Mouse (Mus musculus): ENCODE measurements around the gene Necab2.

Gene Necab2

DNA sequence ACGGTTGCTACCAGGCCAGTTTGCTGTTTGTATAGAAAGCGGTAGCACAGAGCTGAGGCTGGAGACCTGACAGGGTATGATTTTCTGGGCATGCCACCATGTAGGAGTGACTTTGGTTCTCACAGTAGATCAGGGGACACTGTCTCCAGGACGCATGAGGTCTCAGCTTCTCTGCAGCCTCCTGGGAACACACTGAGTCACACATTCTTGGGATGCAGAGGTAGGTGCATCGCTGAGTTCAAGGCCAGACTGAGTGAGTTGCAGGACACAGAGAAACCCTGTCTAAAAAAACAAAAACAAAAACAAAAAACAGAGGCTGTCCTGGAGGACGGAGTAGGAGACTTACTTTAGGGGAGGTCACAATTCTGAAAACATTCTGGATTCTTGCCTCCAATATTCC lies 6.4 kb downstream of the Necab2 start:
- DNase-seq (ENCODE audit: low spot score in 2 of 2): no peak

DNA sequence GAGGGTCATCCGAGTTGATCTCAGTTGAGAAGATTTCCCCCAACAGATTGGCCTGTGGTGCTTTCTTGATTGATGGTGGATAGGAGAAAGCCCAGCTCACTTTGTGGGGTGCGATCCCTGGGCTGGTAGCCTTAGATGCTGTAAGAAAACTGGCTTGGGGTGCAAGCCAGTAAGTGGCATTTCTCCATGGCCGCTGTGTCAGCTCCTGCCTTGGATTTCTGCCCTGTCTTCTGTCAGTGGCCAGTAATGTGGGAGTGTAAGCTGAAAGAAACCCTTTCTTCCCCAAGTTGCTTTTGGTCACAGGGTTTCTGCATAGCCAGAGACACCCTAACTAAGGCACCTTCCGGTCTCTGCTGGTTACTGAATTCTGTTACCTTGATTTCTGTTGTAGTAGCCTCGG lies 9.5 kb downstream of the Necab2 start:
- DNase-seq (ENCODE audit: low spot score in 2 of 2): no peak

DNA sequence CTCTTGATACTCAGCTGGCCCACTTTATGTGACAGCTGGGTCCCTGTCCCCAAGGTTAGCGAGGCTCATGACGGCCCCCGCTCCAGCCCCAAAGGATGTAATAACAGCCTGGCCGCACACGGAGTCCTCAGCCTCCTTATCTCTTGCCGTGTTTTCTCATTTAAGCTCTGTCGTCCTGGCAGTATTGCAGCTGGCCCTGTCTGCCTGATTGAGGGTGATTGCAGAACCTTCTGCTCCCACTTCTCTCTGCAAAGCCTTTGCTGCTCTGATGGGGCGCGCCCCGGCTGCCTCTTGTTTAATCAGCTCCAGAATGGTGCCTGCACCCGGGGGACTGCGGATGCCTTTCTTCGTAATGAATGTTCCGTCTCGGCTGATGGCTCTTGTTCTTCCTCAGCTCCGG lies 13.2 kb downstream of the Necab2 start:
- no peak for DNase-seq (ENCODE audit: low spot score in 2 of 2)

DNA sequence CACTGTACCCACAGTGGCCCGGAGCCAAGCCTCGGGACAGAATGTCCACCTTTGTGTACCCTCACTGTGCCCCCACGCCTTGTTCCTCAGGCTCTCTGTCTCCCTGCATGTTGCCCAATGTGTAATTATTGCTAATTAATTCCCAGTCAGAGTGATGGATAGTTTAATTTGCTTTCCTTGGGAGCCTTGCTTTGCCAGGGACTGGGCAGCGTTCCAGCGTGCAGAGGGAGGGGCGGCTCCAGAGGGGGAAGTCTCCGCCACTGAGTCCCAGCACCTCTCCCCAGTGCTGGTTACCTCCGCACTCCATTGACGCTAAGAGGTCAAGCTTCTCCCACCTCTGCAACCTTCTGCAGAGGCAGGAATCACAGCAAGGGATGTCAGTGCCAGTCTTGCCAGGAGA lies 14.8 kb downstream of the Necab2 start:
- no peak for DNase-seq (ENCODE audit: low spot score in 2 of 2)

DNA sequence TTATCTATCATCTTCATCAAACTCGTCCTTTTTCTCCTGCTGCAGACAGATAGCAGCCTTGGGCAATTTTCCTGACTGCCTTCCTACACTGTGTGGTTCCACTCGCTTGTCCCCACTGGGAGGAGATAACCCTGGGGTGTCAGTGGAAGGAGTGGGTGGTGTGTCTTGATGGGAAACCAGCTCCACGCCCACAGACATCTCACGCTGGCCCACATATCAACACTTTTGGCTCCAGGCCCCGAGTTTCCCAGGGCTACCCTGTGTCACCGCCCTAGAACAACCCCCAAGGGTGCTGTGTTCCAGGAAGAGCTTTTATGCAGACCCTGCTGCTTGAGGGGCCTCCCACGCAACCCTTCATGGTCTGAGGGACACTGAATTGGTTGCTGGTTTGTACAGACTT lies 17.2 kb downstream of the Necab2 start:
- DNase-seq (ENCODE audit: low spot score in 2 of 2): no peak

DNA sequence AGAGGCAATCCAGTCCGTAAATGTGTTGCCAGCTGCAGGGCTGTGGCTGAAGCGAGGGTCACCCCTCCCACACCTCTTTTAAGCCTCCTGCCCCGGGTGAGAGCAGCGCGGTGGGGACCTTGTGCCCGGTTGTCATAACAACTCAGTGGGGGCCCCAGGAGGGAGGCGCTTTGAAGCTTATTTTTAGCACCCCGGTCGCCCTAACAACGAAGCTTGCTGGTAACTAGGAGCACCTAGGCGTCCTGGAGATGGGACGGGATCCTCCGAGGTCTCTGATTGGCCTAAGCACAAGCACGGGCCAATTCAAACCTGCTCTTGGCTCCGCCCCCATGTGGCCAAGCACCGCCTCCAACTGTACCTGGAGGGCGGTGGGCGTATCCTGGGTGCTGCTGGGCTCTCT lies 19.6 kb downstream of the Necab2 start:
- peak; percentile 37 to 52 for DNase-seq (ENCODE audit: low spot score in 2 of 2)

DNA sequence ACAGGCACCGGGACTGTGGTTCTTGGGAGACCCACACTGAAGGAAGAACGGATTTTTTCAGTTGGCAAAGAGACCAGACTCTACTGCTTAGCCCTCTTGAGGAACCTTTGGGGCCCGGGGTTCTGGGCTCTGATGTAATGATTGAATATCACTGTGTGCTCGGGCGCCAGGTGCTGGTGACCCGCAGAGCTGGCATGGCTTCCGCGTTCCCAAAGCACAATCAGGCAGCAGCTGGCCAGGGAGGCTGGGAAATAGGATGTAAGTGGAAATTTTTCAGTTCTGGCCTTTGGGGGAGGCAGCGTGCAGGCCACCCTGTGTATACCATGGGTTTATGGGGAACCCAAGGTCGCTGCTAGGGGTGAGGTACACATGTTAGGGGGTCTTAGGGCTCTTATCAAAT lies 20.3 kb downstream of the Necab2 start:
- no peak for DNase-seq (ENCODE audit: low spot score in 2 of 2)

DNA sequence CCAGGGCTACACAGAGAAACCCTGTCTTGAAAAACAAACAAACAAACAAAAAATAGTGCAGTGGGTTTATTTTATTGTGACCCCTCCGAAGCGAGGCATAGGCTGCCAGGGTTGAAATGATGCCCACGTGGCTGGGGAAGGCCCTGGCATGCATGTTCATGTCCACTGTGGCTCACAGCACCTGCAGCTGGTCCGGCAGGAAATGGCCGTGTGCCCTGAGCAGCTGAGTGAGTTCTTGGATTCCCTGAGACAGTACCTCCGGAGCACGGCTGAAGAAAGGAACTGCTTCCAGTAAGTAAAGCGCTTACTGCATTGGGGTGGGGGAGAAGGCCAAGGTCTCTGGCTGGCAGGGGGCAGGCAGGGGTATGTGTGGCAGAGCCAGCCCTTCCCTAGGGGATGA lies 21.6 kb downstream of the Necab2 start:
- DNase-seq (ENCODE audit: low spot score in 2 of 2): no peak

DNA sequence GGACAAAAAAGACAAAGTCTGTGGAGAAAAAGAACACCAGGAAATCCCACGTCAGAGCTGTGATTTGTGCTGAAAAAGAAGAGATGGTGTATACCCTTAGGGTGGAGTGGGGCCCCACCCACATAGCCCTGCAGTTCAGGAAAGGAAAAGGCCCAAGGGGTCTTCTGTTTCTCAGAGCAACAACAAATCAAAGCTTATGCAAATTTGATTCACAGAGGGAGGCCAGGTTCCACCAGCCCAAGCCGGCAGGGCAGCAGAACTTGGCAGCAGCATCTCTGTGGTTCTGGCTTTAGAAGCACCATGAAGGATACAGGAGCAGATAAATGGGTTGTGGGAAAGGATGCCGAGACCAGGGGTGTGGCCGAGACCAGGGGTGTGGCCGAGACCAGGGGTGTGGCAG lies 32.2 kb downstream of the Necab2 start:
- no peak for DNase-seq (ENCODE audit: low spot score in 2 of 2)

DNA sequence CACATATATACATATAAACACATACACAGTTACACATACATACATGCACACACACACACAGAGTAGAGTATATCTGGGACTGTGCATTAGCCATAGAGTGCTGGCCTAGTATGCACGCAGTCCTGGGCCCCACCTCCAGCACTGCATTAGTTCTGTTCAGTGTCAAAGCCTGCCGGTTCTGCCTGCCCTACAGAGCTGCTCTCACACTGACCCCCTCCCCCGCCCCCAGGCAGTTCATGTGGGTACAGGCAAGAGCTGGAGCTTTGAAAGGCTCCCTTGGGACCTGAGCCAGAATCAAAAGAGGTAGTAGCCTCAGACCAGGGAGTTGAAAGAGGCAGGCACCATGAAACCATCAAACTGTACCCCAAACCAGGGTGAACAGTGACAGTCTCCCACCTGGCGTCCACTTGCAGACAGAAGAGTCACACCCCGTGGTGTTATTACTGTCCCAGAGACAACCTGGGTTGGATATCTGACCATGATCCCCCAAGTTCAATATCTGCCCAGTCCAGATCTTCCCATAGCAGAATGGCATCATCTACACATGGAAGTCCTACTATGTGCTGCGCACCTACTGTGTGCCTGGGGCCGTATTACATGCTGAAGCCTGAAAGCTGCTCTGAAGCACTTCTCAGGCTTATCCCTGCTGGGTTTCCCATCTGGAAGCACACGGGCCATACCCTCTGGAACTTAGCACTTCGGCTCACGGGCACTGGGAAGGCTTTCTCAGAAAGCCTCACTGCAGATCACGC lies 37.8 kb downstream of the Necab2 start:
- no peak for DNase-seq (ENCODE audit: low spot score in 2 of 2)

DNA sequence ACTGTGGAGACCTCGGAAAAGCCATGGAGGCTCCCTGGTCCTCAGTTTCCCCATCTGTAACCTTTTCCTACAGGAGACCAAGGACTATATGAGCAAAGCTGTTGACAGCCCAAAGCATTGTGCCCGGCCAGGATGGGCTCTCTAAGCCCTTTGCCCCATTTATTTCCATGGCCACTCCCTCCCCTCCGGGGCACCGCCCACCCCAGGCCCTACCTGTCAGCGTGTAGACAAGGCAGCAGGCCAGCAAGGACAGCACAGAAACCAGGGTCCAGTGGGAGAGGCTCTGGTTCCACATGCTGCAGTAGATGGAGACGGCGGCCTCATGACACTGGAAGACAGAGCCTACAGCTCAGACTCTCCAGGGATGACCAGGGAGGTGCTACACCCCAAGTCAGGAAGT lies 40.6 kb downstream of the Necab2 start:
- no peak for DNase-seq (ENCODE audit: low spot score in 2 of 2)

DNA sequence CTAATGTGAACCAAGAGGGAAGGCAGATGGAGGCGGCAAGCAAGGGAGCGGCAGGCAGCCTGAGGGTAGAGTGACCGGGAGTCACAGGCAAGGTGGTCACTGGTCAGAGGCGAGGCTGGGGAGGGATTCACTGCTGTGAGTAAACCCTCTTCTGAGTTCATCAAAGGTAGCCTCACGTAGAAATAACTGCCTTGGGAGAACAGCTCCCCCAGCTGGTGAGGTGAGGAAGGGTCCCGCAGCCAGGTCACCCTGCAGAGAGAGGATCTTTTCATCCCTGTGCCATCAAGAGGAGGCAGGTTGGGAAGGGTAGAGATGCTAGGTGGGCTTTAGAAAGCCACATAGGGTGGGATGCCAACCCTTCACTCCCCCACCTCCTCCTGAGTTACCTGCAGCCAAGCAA lies 50.3 kb downstream of the Necab2 start:
- DNase-seq (ENCODE audit: low spot score in 2 of 2): peak; percentile 31 to 37

DNA sequence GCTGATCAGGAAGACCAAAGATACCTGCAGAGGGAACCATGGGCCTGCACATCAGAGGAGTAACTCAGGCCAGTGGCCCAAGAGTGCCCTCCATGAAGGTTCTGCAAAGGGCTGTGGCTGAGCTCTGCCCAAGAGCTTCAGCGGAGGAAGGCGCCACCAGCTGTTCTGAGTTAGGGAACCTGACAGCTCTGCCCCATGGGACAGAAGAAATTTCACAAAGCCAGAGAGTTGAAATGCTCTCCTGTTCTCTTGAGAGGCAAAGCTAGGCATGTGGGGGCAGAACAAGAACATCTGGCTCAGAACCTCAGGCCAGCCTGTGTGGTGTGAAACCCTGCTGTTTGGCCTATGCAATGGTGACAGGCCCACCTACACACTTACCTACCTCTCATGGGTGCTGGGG lies 53.3 kb downstream of the Necab2 start:
- DNase-seq (ENCODE audit: low spot score in 2 of 2): no peak

DNA sequence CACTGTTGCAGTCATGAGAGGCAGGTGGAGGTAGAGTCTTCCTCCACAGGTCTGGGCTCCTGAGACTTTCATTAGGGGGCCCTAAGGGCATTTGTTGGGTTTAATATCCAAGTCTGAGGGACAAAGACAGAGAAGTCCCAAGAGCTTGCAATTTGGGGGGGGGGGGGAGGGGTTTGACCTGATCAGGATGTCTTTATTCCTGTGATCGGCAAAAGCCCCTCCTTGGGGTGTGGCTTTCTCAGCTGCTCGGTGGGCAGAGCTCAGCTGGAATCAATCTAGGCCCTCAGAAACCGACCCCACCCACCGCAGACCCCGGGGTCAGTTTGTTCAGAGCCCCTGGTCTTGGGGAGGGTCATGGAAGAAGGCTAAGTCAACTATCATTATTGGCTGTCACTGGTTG lies 55.1 kb downstream of the Necab2 start, which contains the start of gene Slc38a8:
Gene Slc38a8 (minus strand): TSS at position 101 of the 400 bp plus-strand sequence.
- no peak for DNase-seq (ENCODE audit: low spot score in 2 of 2)

DNA sequence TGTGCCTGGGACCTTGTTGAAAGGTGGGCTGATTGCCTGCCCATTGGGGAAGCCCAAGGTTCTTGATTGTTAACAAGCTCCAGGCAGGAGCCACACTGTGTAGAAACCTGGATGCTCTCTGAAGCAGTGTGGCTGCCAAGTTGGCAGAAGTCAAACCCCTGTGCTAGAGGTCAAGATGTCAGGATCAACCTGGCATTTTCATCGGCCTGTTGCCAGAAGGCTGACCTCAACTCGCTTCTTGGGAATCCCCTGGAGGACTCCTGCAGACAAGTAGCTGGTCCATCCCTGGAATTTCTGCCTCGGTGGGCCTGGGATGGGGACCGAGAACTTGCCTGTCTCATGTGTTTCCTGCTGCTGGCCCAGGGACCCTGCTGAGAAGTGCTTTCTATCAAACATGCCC lies 55.6 kb downstream of the Necab2 start:
- DNase-seq (ENCODE audit: low spot score in 2 of 2): no peak

DNA sequence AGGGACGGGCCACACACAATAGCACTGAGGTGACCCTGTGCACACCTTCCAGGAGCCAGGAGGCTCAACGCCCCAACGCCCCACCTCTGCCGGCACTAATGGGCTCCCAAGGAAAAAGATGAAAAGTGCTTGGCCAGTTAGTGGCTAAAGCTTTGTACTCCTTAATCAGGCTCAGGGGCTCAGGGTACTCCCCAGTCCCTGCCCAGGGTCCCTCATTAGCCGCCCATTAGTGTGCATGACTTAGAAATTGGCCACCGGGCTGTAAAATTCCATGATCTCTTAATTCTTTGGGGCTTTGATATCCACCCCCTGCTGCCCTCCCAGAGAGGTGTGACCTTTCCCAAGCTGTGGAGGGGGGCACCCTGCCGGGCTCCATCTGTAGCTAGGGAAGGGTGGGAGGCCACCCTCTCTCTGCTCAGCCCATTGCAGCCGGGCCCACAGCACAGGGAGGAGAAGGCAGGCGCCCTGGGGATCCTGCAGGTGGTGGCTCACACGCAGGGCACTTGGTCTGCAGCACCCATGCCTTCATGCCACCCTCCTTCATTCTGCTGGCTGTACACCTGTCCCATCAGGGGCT lies 56.8 kb downstream of the Necab2 start:
- DNase-seq (ENCODE audit: low spot score in 2 of 2): no peak

DNA sequence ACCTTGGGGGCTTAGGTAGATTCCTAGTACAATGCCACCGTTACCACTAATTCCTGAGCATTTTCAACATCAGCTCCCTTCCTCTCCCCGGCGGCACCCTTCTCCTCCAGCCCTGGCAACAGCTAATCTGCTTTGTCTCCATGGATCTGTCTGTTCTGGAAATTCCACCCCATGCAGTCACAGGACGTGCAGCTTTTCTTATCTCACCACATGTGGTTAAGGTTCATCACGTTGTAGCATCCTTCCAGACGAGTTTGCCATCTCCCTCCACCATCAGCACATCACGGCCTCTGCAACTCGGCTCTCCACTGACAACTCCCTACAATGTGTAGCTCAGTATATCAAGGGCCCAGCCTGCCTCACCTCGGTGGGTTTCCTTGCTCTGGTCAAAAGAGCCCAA lies 59.0 kb downstream of the Necab2 start:
- DNase-seq (ENCODE audit: low spot score in 2 of 2): no peak

DNA sequence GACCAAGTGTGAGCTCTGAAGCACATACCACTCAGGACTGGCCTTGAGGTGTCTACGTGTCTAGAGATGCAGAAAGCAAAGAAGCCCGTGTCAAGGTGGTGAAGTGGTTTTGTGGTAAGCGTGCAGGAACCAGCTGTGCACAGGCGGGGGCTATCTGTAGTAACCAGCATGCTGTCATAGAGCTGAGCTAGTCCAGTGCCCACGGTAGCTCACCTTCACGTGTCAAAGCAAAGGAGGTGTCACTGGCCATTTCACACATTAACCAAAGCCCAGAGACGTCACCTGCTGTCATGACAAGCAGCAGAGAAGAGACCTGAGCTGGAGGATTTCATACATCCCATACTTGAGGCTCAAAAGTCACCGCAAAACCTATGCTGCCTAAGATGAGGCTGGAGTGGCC lies 59.6 kb downstream of the Necab2 start:
- DNase-seq (ENCODE audit: low spot score in 2 of 2): no peak

DNA sequence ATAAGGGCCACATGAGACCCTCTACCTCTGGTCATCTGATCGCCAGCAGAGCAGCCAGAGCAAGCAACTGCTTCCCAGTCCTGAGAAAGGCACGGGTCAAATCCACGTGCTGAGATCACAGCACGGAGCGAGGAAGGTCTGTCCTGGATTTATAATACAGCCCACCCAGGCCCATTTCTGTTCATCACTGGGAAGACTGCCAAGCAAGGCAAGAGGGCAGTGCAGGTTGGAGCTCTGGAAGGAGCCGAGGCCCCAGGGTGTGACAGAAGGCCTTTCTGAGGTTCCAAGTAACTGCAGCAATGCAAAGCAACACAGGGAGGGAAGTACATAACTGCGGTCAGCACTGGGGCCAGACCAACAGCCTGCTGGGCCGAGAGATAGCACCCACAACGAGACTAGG lies 64.0 kb downstream of the Necab2 start:
- DNase-seq (ENCODE audit: low spot score in 2 of 2): no peak

DNA sequence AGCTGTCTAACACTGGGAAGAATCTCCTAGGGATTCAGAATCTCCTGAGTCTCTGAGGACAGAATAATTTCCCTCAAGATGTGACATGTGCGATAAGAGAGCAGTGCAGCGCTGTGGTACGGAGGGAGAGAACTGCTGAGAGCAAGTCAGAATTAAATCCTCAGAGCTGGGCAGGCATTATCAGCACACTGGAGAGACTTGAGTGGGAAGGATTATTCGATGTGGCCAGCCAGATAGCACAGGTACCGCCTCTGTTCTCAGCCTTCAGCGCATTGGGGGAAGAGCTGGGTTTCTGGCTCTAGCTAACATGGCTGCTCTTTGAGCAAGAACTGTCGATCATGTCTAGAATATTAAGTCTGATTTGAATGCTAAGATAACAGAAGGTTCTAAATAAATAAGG lies 65.2 kb downstream of the Necab2 start:
- DNase-seq (ENCODE audit: low spot score in 2 of 2): no peak

DNA sequence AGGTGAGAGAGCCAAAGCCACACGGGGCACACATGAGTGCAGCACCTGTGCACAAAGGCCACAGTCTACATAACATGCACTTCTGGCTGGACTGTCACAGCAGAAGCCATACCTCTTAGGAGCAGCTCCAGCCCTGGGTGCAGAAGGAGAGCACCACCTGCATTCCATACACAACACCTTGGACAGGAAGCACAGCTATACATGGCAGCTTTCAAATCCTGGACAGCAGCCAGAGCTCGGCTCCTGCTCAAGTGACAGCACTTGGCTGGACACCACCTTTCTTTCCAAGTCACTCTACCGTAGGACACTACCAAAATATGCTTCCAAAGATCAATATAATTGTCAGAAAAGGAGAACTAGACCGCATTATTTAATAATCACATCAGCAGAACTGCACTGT lies 66.9 kb downstream of the Necab2 start:
- no peak for DNase-seq (ENCODE audit: low spot score in 2 of 2)

DNA sequence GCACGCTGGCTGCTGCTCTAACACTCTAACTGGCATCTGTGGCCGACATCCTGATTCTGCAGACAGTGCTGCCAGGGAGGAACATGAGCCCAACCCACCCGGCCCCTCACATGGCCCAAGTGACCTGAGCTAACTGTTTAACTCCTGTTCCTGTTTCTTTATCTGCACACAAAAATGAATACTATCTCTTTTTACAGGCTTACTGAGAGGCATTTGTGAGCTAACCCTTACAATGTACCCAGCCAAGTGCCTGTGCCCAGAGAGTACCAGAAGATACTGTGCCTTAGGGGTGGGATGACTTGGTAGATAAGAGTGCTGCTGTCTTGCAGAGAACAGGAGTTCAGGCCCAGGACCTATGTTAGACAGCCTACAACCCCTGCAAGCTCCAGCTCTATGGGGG lies 68.4 kb downstream of the Necab2 start:
- DNase-seq (ENCODE audit: low spot score in 2 of 2): no peak

DNA sequence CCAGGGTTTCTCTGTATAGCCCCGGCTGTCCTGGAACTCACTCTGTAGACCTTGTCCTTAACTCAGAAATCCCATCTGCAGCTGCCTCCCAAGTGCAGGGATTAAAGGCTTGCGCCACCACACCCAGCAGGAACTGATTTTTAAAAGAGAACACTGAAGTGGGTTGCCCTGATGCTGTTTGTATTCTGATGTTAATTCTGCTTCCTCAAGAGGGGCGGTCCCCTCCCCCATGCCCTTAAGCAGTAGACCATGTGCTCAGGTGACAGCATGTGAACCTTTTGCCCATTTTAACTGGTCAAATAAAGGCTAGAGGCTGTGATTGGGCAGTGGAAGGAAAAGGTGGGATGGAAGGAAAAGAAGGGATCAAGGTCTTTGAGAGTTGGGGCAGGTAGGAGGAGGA lies 69.2 kb downstream of the Necab2 start:
- DNase-seq (ENCODE audit: low spot score in 2 of 2): no peak

DNA sequence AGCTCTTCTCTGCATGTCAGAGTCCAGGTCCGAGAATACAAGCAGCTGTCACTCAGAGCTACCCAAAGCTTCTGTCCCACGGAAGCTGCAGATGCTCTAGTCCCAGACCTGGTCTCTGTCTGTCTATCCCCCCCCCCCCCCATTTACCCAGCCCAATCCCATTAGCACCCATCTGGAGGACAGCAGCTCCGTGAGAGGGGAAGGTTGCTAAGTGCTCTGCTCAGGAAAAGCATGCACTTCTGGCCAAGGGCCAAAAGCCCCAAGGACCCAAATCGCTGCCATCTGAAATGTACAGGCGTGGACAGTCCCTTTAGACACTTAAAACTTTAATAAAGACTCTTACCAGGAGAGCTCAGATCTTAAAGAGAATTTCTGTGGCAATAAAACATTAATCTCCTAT lies 70.2 kb downstream of the Necab2 start:
- no peak for DNase-seq (ENCODE audit: low spot score in 2 of 2)

All from frontal cortex, postnatal 36 days (tissue).